Mouse (Mus musculus) forebrain, embryonic 15.5 days (tissue): Measurements from ENCODE around the gene Tle2. TPM values are rescaled to one million over a fixed set of nuclear protein-coding genes. Genes with fewer than 3 reads are reported as not detected.

ENCODE experiments used
- ATAC-seq: fragments of 200-750 bp; cut with Nextera tagmentation; replicated peaks from 2 replicates; pipeline ENCODE4 v1.8.0; 2017; ENCODE audit warnings: mild to moderate bottlenecking, moderate TSS enrichment, moderate library complexity
- H3K27ac ChIP-seq: fragments of 300-500 bp; sonication (generic); replicated peaks from 2 replicates; pipeline ENCODE4 v1.5.1; 2015; ENCODE audit warnings: mild to moderate bottlenecking, inconsistent platforms
- H3K27me3 ChIP-seq: fragments of 300-500 bp; sonication (generic); 2 replicates; pipeline ENCODE4 v1.6.1; 2015; ENCODE audit warnings: inconsistent platforms
- H3K36me3 ChIP-seq: fragments of 300-500 bp; sonication (generic); 2 replicates; pipeline ENCODE4 v1.6.1; 2015; ENCODE audit warnings: mild to moderate bottlenecking, inconsistent platforms
- H3K4me1 ChIP-seq: fragments of 300-500 bp; sonication (generic); 2 replicates; pipeline ENCODE4 v1.6.1; 2015; ENCODE audit warnings: inconsistent platforms
- H3K4me2 ChIP-seq: fragments of 300-500 bp; sonication (generic); replicated peaks from 2 replicates; pipeline ENCODE4 v1.6.1; 2015; ENCODE audit warnings: mild to moderate bottlenecking, inconsistent platforms
- H3K4me3 ChIP-seq: fragments of 300-500 bp; sonication (generic); 2 replicates; pipeline ENCODE4 v1.5.1; 2015; ENCODE audit warnings: mild to moderate bottlenecking, inconsistent platforms
- H3K9ac ChIP-seq: fragments of 300-500 bp; sonication (generic); replicated peaks from 2 replicates; pipeline ENCODE4 v1.6.1; 2015; ENCODE audit warnings: mild to moderate bottlenecking, inconsistent platforms
- H3K9me3 ChIP-seq: fragments of 300-500 bp; sonication (generic); 2 replicates; pipeline ENCODE4 v1.6.1; 2016; ENCODE audit warnings: inconsistent platforms
- WGBS: fragments of 180-500 bp; shearing (Covaris S2); methylation state at CpG from one replicate; pipeline ENCODE4 v1.1.7; 2015; ENCODE audit warnings: mixed read lengths; 5-methylcytosine and 5-hydroxymethylcytosine counted together
- polyA plus RNA-seq: library from polyadenylated mRNA; unstranded; fragments of >200 nt; fragmentation: Nextera tagmentation; extraction: Ambion mirVana; gene quantifications from 2 replicates; pipeline ENCODE4 v1.2.1, GENCODE M21; 2015

Tle2 gene
- polyA plus RNA-seq, 1 experiment from 2014 or later: 28.0 TPM

GRCm38 (mm10) chr10:81626101-81626993 lies 52.0 kb downstream of the Tle2 start:
- Histone ChIP-seq H3K4me3 (peak overlapping the region; percentile 63), H3K36me3 (peaks cover 31% of the 10 kb centered on the region), H3K9ac (peak overlapping the region; percentile 65), H3K27ac (peak overlapping the region; percentile 89), H3K4me1 (peaks cover 21% of the 10 kb centered on the region), H3K4me2 (peak overlapping the region; percentile 65), H3K27me3 (no peaks in the 10 kb centered on the region; the same call in 1 of the 2 replicates), H3K9me3 (no peaks in the 10 kb centered on the region)
- WGBS: 89% methylated on average over 22 of the region's 22 CpGs
- ATAC-seq: no peak

GRCm38 (mm10) chr10:81626994-81627835 lies 52.9 kb downstream of the Tle2 start, which contains the start of gene Sirt6:
TSS of gene Sirt6 (minus strand) at chr10:81627797.
- Histone ChIP-seq H3K27ac (peak within 1 kb of the TSS; percentile 89), H3K4me3 (peak within 1 kb of the TSS; percentile 63), H3K36me3 (peaks cover 24% of the 10 kb centered on the region), H3K4me2 (peak within 1 kb of the TSS; percentile 65), H3K9ac (peak within 1 kb of the TSS; percentile 65), H3K9me3 (no peaks in the 10 kb centered on the region), H3K4me1 (peaks cover 21% of the 10 kb centered on the region), H3K27me3 (no peaks in the 10 kb centered on the region; the same call in 1 of the 2 replicates)
- peak; percentile 93 for ATAC-seq
- WGBS: 5% methylated on average over 40 of the region's 40 CpGs

- peaks cover 21% of the 10 kb centered on the region for H3K4me1 ChIP-seq
Measured at GRCm38 (mm10) chr10:81627836-81628220, 53.5 kb downstream of the Tle2 start.

GRCm38 (mm10) chr10:81628390-81628789 lies 54.0 kb downstream of the Tle2 start, which contains the start of gene Ankrd24:
TSS of gene Ankrd24 (plus strand) at chr10:81628540.
- ATAC-seq: no peak
- Histone ChIP-seq H3K27ac (peak within 1 kb of the TSS; percentile 89), H3K4me3 (peak within 1 kb of the TSS; percentile 63), H3K4me2 (peak within 1 kb of the TSS; percentile 65), H3K36me3 (peaks cover 16% of the 10 kb centered on the region), H3K27me3 (no peaks in the 10 kb centered on the region; the same call in 1 of the 2 replicates), H3K9ac (peak within 1 kb of the TSS; percentile 65), H3K4me1 (peaks cover 26% of the 10 kb centered on the region), H3K9me3 (no peaks in the 10 kb centered on the region)
- WGBS: 88% methylated on average over 16 of the region's 16 CpGs

More at GRCm38 (mm10) chr10:81627836-81628220, 53.5 kb downstream of the Tle2 start:
- Histone ChIP-seq H3K36me3 (peaks cover 20% of the 10 kb centered on the region), H3K9ac (peak overlapping the region; percentile 65), H3K9me3 (no peaks in the 10 kb centered on the region), H3K4me2 (peak overlapping the region; percentile 65), H3K27ac (peak overlapping the region; percentile 89), H3K4me3 (peak overlapping the region; percentile 63), H3K27me3 (no peaks in the 10 kb centered on the region; the same call in 1 of the 2 replicates)
- WGBS: 62% methylated on average over 7 of the region's 7 CpGs
- peak; percentile 47 for ATAC-seq

GRCm38 (mm10) chr10:81633253-81634099 lies 59.1 kb downstream of the Tle2 start:
- peak; percentile 86 for ATAC-seq
- Histone ChIP-seq H3K4me3 (peak overlapping the region; percentile 43), H3K27ac (no peak overlapping the region), H3K4me1 (peaks cover 13% of the 10 kb centered on the region), H3K36me3 (no peaks in the 10 kb centered on the region), H3K9me3 (no peaks in the 10 kb centered on the region), H3K4me2 (peak overlapping the region; percentile 70), H3K9ac (peak overlapping the region; percentile 57), H3K27me3 (no peaks in the 10 kb centered on the region; the same call in 1 of the 2 replicates)
- 4% methylated on average over 37 of the region's 37 CpGs for WGBS

GRCm38 (mm10) chr10:81636338-81636737 lies 62.0 kb downstream of the Tle2 start:
- H3K36me3 ChIP-seq: no peaks in the 10 kb centered on the region
- no peak overlapping the region for H3K4me2 ChIP-seq
- no peak overlapping the region for H3K9ac ChIP-seq
- no peak for ATAC-seq
- no peak overlapping the region for H3K4me3 ChIP-seq
- H3K27me3 ChIP-seq: no peaks in the 10 kb centered on the region; the same call in 1 of the 2 replicates
- 22% methylated on average over 8 of the region's 8 CpGs for WGBS
- H3K9me3 ChIP-seq: no peaks in the 10 kb centered on the region
- peaks cover 16% of the 10 kb centered on the region for H3K4me1 ChIP-seq
- no peak overlapping the region for H3K27ac ChIP-seq

GRCm38 (mm10) chr10:81638101-81638500 lies 63.7 kb downstream of the Tle2 start:
- no peaks in the 10 kb centered on the region for H3K9me3 ChIP-seq
- no peak for ATAC-seq
- 80% methylated on average over 6 of the region's 6 CpGs for WGBS
- H3K4me3 ChIP-seq: no peak overlapping the region
- H3K4me1 ChIP-seq: peaks cover 31% of the 10 kb centered on the region
- no peak overlapping the region for H3K4me2 ChIP-seq
- no peaks in the 10 kb centered on the region for H3K36me3 ChIP-seq
- H3K27ac ChIP-seq: no peak overlapping the region
- no peaks in the 10 kb centered on the region for H3K27me3 ChIP-seq
- H3K9ac ChIP-seq: no peak overlapping the region

Other genes with a start within 250 kb of the Tle2 start
- 3.1 and 4.3 TPM in 2 replicates for gene Tbxa2r, start 245.8 kb upstream of the Tle2 start, polyA plus RNA-seq
- gene Gipc3, start 231.3 kb upstream of the Tle2 start, polyA plus RNA-seq: not detected in 2 replicates
- 41.4 and 43.3 TPM in 2 replicates for gene Hmg20b, start 224.1 kb upstream of the Tle2 start, polyA plus RNA-seq
- gene Mfsd12, start 217.1 kb upstream of the Tle2 start, polyA plus RNA-seq: 11.2 and 11.9 TPM in 2 replicates
- gene 4930404N11Rik, start 208.7 kb upstream of the Tle2 start, polyA plus RNA-seq: 0.73 and 1.3 TPM in 2 replicates
- gene Fzr1, start 196.0 kb upstream of the Tle2 start, polyA plus RNA-seq: 133 and 135 TPM in 2 replicates
- 88.2 and 89.0 TPM in 2 replicates for gene Dohh, start 190.1 kb upstream of the Tle2 start, polyA plus RNA-seq
- 5.4 and 6.6 TPM in 2 replicates for gene Gm48551, start 190.1 kb upstream of the Tle2 start, polyA plus RNA-seq
- 2.9 and 3.1 TPM in 2 replicates for gene Gm48552, start 185.6 kb upstream of the Tle2 start, polyA plus RNA-seq
- gene Smim24, start 181.5 kb upstream of the Tle2 start, polyA plus RNA-seq: 1.2 and 1.8 TPM in 2 replicates
- 24.2 and 29.4 TPM in 2 replicates for gene Nfic, start 118.9 kb upstream of the Tle2 start, polyA plus RNA-seq
- gene Celf5, start 91.9 kb upstream of the Tle2 start, polyA plus RNA-seq: 76.1 and 78.5 TPM in 2 replicates
- gene Ncln, start 78.2 kb upstream of the Tle2 start, polyA plus RNA-seq: 60.3 and 65.0 TPM in 2 replicates
- gene S1pr4, start 74.4 kb upstream of the Tle2 start, polyA plus RNA-seq: 0.69 and 0.73 TPM in 2 replicates
- gene Gna15, start 50.3 kb upstream of the Tle2 start, polyA plus RNA-seq: 0.57 and 0.84 TPM in 2 replicates
- gene Gna11, start 29.4 kb upstream of the Tle2 start, polyA plus RNA-seq: 99.8 and 103 TPM in 2 replicates
- 665 and 705 TPM in 2 replicates for gene Aes, start 15.1 kb upstream of the Tle2 start, polyA plus RNA-seq
- 3.0 and 4.2 TPM in 2 replicates for gene Tle6, start 26.5 kb downstream of the Tle2 start, polyA plus RNA-seq
- gene BC025920, start 31.7 kb downstream of the Tle2 start, polyA plus RNA-seq: 3.0 and 3.1 TPM in 2 replicates
- 56.5 and 56.7 TPM in 2 replicates for gene Sirt6, start 53.2 kb downstream of the Tle2 start, polyA plus RNA-seq
- gene Ankrd24, start 54.0 kb downstream of the Tle2 start, polyA plus RNA-seq: 11.5 and 12.6 TPM in 2 replicates
- 6.3 and 6.9 TPM in 2 replicates for gene Gm10778, start 74.5 kb downstream of the Tle2 start, polyA plus RNA-seq
- 19.3 and 22.0 TPM in 2 replicates for gene Zfp433, start 130.3 kb downstream of the Tle2 start, polyA plus RNA-seq
- 17.7 and 19.5 TPM in 2 replicates for gene Gm3055, start 196.6 kb downstream of the Tle2 start, polyA plus RNA-seq
- gene Gm4767, start 237.6 kb downstream of the Tle2 start, polyA plus RNA-seq: 3.4 and 3.7 TPM in 2 replicates